Mouse (Mus musculus): ENCODE results near the gene Fgg. TPM values are rescaled to one million over a fixed set of nuclear protein-coding genes. Genes with fewer than 3 reads are reported as not detected.

Gene Fgg
- polyA plus RNA-seq (2017; shearing (Covaris generic)) = not detected

DNA sequence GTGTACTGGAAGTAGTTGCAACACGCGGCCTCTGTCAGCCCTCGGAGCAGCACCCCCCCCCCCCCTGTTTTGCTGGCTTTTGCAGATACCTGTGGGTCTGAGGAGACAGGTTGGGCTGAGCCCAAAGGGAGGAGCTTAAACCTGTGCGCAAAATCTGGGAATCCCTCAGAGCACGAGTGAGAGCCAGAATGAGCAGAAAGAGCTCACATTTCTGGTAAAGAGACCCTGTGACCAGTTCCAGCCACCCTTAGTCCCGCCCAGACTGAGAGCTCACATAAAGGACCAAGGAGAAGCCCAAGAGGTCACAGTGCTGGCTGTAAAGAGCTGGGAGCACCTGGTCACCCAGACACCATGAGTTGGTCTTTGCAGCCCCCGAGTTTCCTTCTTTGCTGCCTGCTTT, at the start of gene Fgg:
Gene Fgg, plus strand, starts transcription at position 168 of the 400 bp plus-strand sequence.

DNA sequence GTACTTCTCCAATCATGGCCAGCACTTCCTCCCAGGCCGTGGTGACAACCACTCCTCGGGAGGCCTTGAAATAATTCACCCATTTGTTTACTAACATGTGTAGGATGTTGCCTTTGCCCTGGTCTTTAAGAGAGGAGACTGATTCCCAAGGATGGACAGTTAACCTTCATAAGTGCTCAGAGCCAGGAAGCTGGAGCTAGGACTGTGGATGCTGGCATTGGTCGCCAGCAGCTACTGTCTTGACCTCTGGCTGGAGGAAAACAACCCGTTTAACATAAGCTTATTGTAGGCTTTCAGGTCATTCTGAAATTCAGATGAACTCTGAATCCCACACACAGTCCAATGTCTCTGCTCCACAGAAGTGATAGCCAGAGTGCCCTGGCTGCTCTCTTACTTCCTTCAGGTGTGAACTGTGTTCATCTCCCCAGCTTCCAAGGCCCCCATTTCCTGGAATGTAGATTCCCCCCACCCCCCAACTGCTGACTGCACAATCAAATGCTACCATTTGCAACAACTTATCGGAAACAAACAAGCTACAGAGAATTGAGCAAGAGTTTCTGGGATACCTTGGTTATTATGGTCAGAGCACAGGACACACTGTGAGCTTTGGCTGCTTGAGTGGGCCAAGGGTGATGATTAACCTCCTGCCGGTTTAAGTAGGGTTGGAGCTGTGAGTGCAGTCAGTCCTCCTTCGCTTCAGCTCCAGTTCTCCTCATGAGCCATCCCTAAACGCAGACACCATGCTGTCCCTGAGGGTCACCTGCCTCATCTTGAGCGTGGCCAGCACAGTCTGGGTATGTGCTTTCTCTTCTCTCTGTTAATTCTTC, 18.2 kb downstream of the Fgg start, which contains the start of gene Fga:
Gene Fga, plus strand, starts transcription at position 602 of the 827 bp plus-strand sequence.

DNA sequence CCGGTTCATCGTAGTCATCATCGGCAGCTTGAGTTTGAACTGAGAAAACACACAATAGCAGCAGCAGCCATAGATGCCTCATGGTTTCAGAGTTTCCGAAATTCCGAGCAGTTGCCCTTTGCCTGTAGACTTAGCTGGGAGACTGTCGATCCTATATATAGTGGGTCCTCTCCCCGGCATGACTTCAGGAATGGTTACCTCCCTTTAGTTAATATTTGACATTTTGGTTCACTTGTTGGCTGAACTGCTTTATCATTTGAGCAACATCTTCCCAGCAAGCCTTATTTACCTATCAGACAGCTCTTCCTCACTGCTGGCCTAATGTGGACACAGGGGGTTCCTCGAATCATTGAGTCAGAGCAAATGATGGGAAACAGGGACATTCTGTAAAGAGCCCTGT, 42.2 kb downstream of the Fgg start, which contains the start of gene Fgb:
Gene Fgb, minus strand, starts transcription at position 184 of the 400 bp plus-strand sequence.

DNA sequence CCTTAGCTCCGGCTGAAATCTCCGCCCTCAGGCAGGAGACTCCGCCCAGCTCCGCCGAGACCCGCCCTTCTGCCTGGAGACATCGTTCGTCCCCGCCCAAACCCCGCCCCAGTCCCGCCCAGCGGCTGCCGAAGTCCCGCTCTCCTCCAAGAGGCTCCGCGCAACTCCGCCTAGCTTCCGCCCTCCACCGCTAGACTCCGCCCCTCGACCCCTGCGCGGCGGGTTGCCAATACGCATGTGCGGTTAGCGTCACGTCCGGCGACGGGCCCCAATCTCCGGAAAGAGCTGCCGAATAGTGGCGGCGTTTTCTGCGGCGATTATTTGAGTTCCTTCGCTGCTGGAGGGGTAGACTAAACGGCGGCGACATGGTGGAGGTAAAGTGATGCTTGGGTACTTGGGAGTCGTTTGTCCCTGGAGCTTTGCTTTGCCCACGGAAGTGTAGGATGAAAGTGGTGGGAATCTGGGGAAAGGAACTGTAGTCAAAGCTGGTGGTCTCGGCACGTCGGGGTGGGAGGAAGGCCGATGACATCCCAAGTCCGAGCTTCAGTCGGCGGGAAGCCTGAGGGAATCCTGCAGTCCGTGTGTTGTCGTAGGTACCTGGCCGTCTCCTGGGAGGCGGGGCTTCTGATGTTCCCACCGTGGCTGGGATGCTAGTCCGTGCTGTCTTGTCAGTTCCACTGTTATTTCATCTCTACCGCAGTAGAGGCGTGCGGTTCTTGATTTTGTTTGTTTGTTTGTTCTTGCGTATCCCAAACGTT, 47.9 kb downstream of the Fgg start, which contains the start of gene Plrg1:
Gene Plrg1, plus strand, starts transcription at position 242 of the 758 bp plus-strand sequence.

Other genes starting within 250 kb of the Fgg start
- under 1 TPM in 1 of 2 experiments, not detected in 1; 0.31 TPM for gene Rbm46, start 131.2 kb upstream of the Fgg start, polyA plus RNA-seq (2017; shearing (Covaris generic))
- gene Lrat, start 103.8 kb upstream of the Fgg start, polyA plus RNA-seq (2017; shearing (Covaris generic)) = under 1 TPM in 1 of 2 experiments, not detected in 1; 0.29 TPM
- not detected for gene Fga, start 18.4 kb downstream of the Fgg start, polyA plus RNA-seq (2017; shearing (Covaris generic))
- not detected for gene Fgb, start 42.1 kb downstream of the Fgg start, polyA plus RNA-seq (2017; shearing (Covaris generic))
- gene Plrg1, start 47.8 kb downstream of the Fgg start, polyA plus RNA-seq (2017; shearing (Covaris generic)) = 10 to 100 TPM; 66.4 to 72.6 TPM
- under 1 TPM in 1 of 2 experiments, not detected in 1; 0.12 TPM for gene Dchs2, start 120.2 kb downstream of the Fgg start, polyA plus RNA-seq (2017; shearing (Covaris generic))